Mouse (Mus musculus): ENCODE data around the gene Hecw2. TPM values are rescaled to one million over a fixed set of nuclear protein-coding genes. Genes with fewer than 3 reads are reported as not detected.

Hecw2 gene
- total RNA-seq, 1 experiment from 2014 or later = not detected

- ATAC-seq (replicated peaks; ENCODE audit: low read depth, poor library complexity, severe bottlenecking) = peak; percentile 8; the same call in 1 of the 2 replicates
Observed at GRCm38 (mm10) chr1:53910251-53910650, 284.7 kb downstream of the Hecw2 start.

GRCm38 (mm10) chr1:53909118-53909517 lies 285.9 kb downstream of the Hecw2 start:
- peak; percentile 80 for ATAC-seq (replicated peaks; ENCODE audit: low read depth, poor library complexity, severe bottlenecking)

GRCm38 (mm10) chr1:53906175-53906574 lies 288.8 kb downstream of the Hecw2 start:
- peak; percentile 64 for ATAC-seq (replicated peaks; ENCODE audit: low read depth, poor library complexity, severe bottlenecking)

GRCm38 (mm10) chr1:53900416-53900815 lies 294.6 kb downstream of the Hecw2 start:
- ATAC-seq (replicated peaks; ENCODE audit: low read depth, poor library complexity, severe bottlenecking) = no peak

DNA sequence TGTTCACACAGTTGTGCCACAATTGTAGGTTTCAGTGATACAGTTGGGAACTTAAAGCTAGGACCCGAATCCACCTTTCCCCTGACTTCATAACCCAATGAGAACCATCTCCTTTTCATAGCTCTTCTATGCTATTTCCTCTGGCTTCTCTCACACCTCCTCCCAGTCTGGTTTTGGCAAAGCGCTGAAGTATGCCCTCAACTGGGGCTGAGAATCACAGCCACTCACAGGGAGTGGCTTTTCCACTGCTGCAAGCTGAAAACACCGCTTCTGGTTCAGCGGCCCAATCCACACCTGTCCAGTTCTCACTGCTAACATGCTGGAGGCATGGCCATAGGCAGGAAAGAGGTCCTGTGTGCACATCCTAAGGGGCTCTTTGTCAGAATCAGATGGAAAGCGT lies 300.7 kb downstream of the Hecw2 start:
- no peak for ATAC-seq (replicated peaks; ENCODE audit: low read depth, poor library complexity, severe bottlenecking)

DNA sequence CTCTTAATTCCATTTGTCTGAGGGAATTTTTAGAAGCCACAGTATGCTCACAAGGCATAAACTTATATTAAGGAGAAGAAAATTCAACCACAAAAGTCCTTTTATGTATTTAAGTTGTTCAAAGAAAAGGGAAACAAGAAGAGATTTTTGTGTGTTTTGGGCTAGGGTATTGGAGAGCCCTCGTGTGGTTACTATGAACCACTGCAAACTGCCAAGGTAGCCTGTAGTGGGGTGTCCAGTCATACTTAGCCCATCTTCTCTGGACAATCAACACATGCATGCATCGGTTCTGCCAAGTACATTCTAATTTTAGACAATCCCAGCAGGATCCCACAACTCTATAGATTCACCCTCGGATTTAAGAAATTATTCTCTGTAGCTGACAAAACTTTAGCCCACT lies 304.6 kb downstream of the Hecw2 start:
- ATAC-seq (replicated peaks; ENCODE audit: low read depth, poor library complexity, severe bottlenecking) = peak; percentile 73

DNA sequence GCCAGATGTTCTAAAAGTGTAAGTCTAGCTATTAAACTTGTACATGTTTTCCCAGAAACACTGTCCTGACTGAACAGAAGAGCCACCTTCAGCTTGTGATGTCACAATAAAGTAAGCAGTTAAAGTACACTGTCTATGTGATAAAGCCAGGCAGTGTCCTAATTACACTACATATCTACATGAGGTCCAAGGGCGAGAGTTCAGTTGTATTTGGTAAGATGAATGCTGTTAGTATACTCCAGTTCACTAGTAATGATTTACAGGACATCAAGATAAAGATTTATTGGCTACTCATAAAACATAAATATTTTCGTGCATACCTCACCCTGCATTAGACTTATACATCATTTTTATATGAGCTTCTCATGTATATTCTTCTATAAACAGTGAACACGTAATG lies 305.2 kb downstream of the Hecw2 start:
- ATAC-seq (replicated peaks; ENCODE audit: low read depth, poor library complexity, severe bottlenecking) = no peak

- peak; percentile 95 for ATAC-seq (replicated peaks; ENCODE audit: low read depth, poor library complexity, severe bottlenecking)
Observed at GRCm38 (mm10) chr1:53882480-53882879, 312.5 kb downstream of the Hecw2 start.

DNA sequence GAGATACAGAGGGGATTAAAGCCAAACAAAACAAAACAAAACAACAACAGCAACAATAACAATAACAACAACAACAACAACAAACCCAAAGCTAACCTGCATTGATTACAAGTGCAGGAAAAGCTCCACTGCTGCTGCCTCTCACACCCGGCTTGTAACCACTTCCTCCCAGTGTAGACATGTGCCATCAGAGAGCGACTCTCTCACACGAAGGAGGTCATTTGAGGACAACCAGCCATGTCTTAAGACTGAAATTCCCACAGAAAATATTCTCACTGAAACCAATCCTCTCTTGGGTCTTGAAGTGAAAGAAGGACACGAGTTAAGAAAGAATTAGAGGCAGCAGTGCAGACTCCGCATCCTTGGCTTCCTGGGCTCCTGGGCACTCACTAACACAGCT lies 319.0 kb downstream of the Hecw2 start:
- peak; percentile 82 for ATAC-seq (replicated peaks; ENCODE audit: low read depth, poor library complexity, severe bottlenecking)

DNA sequence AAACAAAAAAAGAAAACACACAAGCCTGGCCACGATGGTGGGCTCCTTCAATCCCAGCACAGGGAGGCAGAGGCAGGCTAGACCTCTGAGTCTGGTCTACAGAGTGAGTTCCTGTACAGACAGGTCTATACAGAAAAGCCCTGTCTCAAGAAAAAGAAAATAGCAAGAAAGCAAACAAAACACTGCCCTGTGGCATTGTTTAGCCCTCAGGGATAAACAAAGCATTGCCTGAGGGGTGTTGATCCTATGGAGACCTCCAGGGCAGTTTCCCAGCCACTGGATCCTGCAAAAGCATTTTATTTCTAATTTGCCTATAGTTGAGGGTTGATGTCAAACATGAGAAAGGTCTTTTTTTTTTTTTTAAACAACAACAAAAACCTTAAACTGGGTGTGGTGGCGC lies 327.7 kb downstream of the Hecw2 start:
- no peak for ATAC-seq (replicated peaks; ENCODE audit: low read depth, poor library complexity, severe bottlenecking)

- no peak for ATAC-seq (replicated peaks; ENCODE audit: low read depth, poor library complexity, severe bottlenecking)
Observed at GRCm38 (mm10) chr1:53866374-53866902, 328.5 kb downstream of the Hecw2 start.

GRCm38 (mm10) chr1:53864046-53864445 lies 330.9 kb downstream of the Hecw2 start:
- ATAC-seq (replicated peaks; ENCODE audit: low read depth, poor library complexity, severe bottlenecking) = no peak

DNA sequence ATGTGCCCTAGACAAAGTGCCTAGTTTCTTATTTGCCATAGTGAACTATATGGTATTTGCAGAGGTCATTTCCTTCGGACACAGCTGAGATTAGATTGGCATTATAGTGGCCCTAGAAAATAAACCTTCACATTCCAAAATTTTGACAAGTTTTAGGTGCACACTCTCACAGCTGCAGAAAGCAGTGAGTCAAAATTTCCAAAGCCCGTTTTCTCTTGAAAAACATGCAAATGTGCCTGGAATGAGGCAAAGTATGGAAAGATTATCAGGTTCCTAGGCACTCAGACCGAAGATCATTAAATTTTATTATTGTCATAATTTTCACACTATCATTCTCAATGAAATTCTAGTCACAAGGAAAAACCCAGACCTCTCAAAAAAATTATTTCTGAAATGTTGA lies 334.4 kb downstream of the Hecw2 start:
- ATAC-seq (replicated peaks; ENCODE audit: low read depth, poor library complexity, severe bottlenecking) = no peak

- ATAC-seq (replicated peaks; ENCODE audit: low read depth, poor library complexity, severe bottlenecking) = no peak
Observed at GRCm38 (mm10) chr1:53859175-53859574, 335.8 kb downstream of the Hecw2 start.

DNA sequence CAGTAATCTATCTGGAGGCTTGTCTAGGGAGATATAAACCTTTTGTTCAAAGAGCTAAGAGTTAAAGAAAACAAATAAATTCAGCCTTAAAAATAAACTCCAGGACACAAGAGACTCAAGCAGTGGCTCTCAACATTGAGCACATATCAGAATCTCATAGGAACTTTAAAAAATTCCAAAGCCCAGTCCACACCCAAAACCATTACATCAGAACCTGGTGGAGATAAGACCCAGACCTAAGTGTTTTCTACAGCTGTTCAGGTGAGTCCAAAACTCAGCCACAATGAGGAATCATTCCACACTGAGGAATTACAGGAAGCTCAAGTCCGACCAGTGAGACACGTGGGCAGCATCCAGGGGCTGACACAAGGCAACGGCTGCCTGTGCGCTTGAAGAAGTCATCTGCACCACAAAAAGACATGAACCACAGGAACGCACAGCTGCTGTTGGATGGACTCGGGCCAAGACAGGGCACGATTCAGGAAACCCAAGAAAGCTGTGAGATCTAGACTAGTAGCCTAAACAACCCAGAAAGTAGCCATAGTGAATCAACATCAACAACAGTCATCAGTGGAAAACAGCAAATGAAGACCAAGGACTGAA lies 338.4 kb downstream of the Hecw2 start:
- ATAC-seq (replicated peaks; ENCODE audit: low read depth, poor library complexity, severe bottlenecking) = peak; percentile 92

- no peak for ATAC-seq (replicated peaks; ENCODE audit: low read depth, poor library complexity, severe bottlenecking)
Observed at GRCm38 (mm10) chr1:53855732-53856131, 339.2 kb downstream of the Hecw2 start.

GRCm38 (mm10) chr1:53852086-53852610 lies 342.8 kb downstream of the Hecw2 start:
- no peak for ATAC-seq (replicated peaks; ENCODE audit: low read depth, poor library complexity, severe bottlenecking)

DNA sequence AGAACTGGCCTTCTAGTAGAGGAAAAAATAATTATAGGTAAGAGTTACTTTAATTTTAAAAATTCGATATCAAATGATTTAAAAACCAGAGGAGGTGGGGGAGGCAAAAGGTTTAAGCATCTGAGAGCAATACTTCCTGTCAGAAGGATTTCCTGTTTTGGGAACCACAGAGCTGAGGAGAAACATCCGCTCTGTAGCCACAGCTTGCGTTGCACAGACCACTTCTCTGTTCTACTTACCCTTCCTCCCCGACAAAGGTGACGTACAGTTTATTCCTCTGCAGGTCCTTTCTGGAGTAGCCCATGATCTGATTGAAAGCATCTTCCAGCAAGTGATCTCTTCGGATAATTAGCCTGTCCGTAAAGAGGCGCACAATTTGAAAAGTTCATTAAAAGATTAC lies 343.6 kb downstream of the Hecw2 start:
- peak; percentile 89 for ATAC-seq (replicated peaks; ENCODE audit: low read depth, poor library complexity, severe bottlenecking)

- ATAC-seq (replicated peaks; ENCODE audit: low read depth, poor library complexity, severe bottlenecking) = peak; percentile 68
Observed at GRCm38 (mm10) chr1:53850891-53851290, 344.1 kb downstream of the Hecw2 start.

DNA sequence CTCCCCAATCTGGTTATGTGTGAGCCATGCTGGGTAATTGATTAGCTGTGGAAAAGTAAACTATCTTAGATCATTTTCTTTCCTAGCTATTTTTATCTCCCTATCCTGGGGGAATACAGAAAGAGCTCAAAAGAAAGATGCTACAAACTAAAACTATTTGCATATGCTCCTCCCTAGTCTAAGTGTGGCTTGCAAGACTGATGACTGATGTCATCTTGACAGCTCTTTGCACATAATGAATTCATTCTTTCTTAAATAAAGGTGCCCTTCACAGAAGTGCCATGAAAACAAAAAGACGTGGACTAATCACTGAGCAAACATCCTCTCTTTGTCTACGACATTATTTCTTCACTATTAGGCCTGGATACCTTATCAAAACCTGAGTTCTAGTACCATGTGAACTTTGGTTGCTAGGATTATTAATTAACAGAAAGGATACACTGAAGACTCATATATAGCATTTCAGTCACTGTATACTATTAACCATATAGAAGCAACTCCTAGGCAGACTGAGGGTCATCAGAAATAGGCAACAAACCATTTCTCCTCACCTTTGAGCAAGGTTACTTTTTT lies 348.2 kb downstream of the Hecw2 start:
- no peak for ATAC-seq (replicated peaks; ENCODE audit: low read depth, poor library complexity, severe bottlenecking)

GRCm38 (mm10) chr1:53845854-53846253 lies 349.1 kb downstream of the Hecw2 start:
- peak; percentile 31; the same call in 1 of the 2 replicates for ATAC-seq (replicated peaks; ENCODE audit: low read depth, poor library complexity, severe bottlenecking)

All from common myeloid progenitor, adult 5-6 weeks (primary cell).